Mouse (Mus musculus) lung, embryonic 15.5 days (tissue): ENCODE measurements around the gene Fbln5. TPM values are rescaled to one million over a fixed set of nuclear protein-coding genes. Genes with fewer than 3 reads are reported as not detected.
A peak's percentile ranks its signal among the peaks of the same experiment; 100 is the strongest.

Experiments used
- ATAC-seq: fragments of 200-750 bp; cut with Nextera tagmentation; 2 replicates; pipeline ENCODE4 v1.8.0; 2017; ENCODE audit warnings: moderate number of reproducible peaks, borderline replicate concordance; ENCODE audit not compliant: low FRiP score, low TSS enrichment; ENCODE audit errors: extremely low read depth
- H3K27ac ChIP-seq: fragments of 300-500 bp; sonication (generic); 2 replicates; pipeline ENCODE4 v1.5.1; 2015; ENCODE audit warnings: moderate library complexity, mild to moderate bottlenecking, inconsistent platforms
- H3K27me3 ChIP-seq: fragments of 300-500 bp; sonication (generic); 2 replicates; pipeline ENCODE4 v1.6.1; 2015; ENCODE audit warnings: inconsistent platforms
- H3K36me3 ChIP-seq: fragments of 300-500 bp; sonication (generic); 2 replicates; pipeline ENCODE4 v1.6.1; 2015; ENCODE audit warnings: inconsistent platforms
- H3K4me1 ChIP-seq: fragments of 300-500 bp; sonication (generic); 2 replicates; pipeline ENCODE4 v1.6.1; 2015; ENCODE audit warnings: inconsistent platforms
- H3K4me2 ChIP-seq: fragments of 300-500 bp; sonication (generic); 2 replicates; pipeline ENCODE4 v1.6.1; 2015; ENCODE audit warnings: inconsistent platforms, mild to moderate bottlenecking, moderate library complexity
- H3K4me3 ChIP-seq: fragments of 300-500 bp; sonication (generic); 2 replicates; pipeline ENCODE4 v1.5.1; 2015; ENCODE audit warnings: mild to moderate bottlenecking, inconsistent platforms
- H3K9ac ChIP-seq: fragments of 300-500 bp; sonication (generic); 2 replicates; pipeline ENCODE4 v1.6.1; 2015; ENCODE audit warnings: inconsistent platforms
- H3K9me3 ChIP-seq: fragments of 300-500 bp; sonication (generic); 2 replicates; pipeline ENCODE4 v1.6.1; 2016; ENCODE audit warnings: inconsistent platforms
- WGBS: fragments of 180-500 bp; shearing (Covaris S2); methylation state at CpG from one replicate; pipeline ENCODE4 v1.1.7; 2015; 5-methylcytosine and 5-hydroxymethylcytosine counted together
- polyA plus RNA-seq: library from polyadenylated mRNA; unstranded; fragments of >200 nt; fragmentation: Nextera tagmentation; extraction: Ambion mirVana; gene quantifications from 2 replicates; pipeline ENCODE4 v1.2.1, GENCODE M21; 2015

The Fbln5 gene
- 142 and 153 TPM in 2 replicates for polyA plus RNA-seq

- H3K9me3 ChIP-seq: no peaks in the 10 kb centered on the region
- under 1% methylated on average over 46 of the region's 46 CpGs for whole genome bisulfite sequencing
- H3K9ac ChIP-seq: peak within 1 kb of the TSS; percentile 43
- peak within 1 kb of the TSS; percentile 80 for H3K4me2 ChIP-seq
- H3K27me3 ChIP-seq: no peaks in the 10 kb centered on the region
- 0 out of 2 replicates have a peak, but pooled peaks cover 14% of the 10 kb centered on the region for H3K4me1 ChIP-seq
- ATAC-seq: peak; percentile 93
- no peaks in the 10 kb centered on the region for H3K36me3 ChIP-seq
- H3K27ac ChIP-seq: peak within 1 kb of the TSS; percentile 84
- peak within 1 kb of the TSS; percentile 49 for H3K4me3 ChIP-seq
These were observed at the start of gene Fbln5 for GRCm38 (mm10) chr12:101818608-101819370. Gene Fbln5, minus strand, starts transcription at chr12:101819055.

GRCm38 (mm10) chr12:101862286-101862964, 43.6 kb upstream of the Fbln5 start:
- Histone ChIP-seq H3K4me3 (no peak overlapping the region), H3K4me1 (no peaks in the 10 kb centered on the region), H3K27ac (no peak overlapping the region), H3K4me2 (no peak overlapping the region), H3K9me3 (no peaks in the 10 kb centered on the region), H3K36me3 (peaks cover 21% of the 10 kb centered on the region; the same call in 1 of the 2 replicates), H3K9ac (no peak overlapping the region), H3K27me3 (no peaks in the 10 kb centered on the region)
- 87% methylated on average over 10 of the region's 10 CpGs for WGBS
- ATAC-seq: no peak

DNA sequence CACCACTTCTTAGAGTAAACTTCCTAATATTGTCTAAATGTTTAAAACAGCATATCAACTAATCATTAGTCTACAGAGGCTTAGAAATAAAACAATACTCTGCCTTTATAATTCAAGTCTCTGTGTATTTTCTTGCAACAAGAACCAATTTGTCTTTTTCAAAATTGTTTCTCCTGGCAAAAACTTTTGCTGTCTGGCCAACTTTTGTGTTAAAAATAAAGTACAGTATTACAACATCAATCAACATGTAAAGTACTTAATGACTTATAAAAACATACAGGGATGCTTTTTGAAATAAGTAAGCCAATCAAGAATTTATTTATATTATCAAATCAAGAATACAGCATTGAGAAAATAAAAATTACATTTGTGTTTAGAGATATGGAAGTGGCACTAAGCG, 41.4 kb upstream of the Fbln5 start:
- 79% methylated on average over 1 of the region's 1 CpGs for WGBS
- Histone ChIP-seq H3K9me3 (no peaks in the 10 kb centered on the region), H3K27me3 (no peaks in the 10 kb centered on the region), H3K4me3 (no peak overlapping the region), H3K36me3 (peaks cover 15% of the 10 kb centered on the region; the same call in 1 of the 2 replicates), H3K4me1 (no peaks in the 10 kb centered on the region), H3K9ac (no peak overlapping the region), H3K27ac (no peak overlapping the region), H3K4me2 (no peak overlapping the region)
- ATAC-seq: no peak

DNA sequence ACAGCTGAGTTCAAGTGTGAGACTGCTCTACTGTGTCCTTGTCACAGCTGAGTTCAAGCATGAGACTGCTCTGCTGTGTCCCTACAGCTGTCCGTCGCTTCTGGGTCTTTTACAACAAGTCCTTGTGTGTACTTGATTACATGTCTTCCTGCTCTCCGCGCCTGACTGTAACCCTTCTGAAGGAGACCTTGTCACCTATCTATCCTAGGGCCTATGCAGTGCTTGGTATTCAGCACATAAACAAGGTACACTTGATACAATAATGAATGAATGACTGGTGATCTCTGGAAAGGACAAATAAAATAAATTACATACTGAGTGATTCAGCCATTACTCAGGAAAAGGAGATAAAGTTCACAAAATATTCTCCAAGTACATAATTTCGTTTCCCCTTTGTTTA, 39.2 kb upstream of the Fbln5 start:
- H3K9me3 ChIP-seq: no peaks in the 10 kb centered on the region
- no peak overlapping the region for H3K4me2 ChIP-seq
- H3K27ac ChIP-seq: no peak overlapping the region
- peaks cover 15% of the 10 kb centered on the region; the same call in 1 of the 2 replicates for H3K36me3 ChIP-seq
- H3K9ac ChIP-seq: no peak overlapping the region
- no peak overlapping the region for H3K4me3 ChIP-seq
- no peaks in the 10 kb centered on the region for H3K27me3 ChIP-seq
- no peaks in the 10 kb centered on the region for H3K4me1 ChIP-seq
- no peak for ATAC-seq
- WGBS: 85% methylated on average over 5 of the region's 5 CpGs

- no peak overlapping the region for H3K4me2 ChIP-seq
- H3K27ac ChIP-seq: no peak overlapping the region
- H3K27me3 ChIP-seq: no peaks in the 10 kb centered on the region
- 0 out of 2 replicates have a peak, but pooled peaks cover 11% of the 10 kb centered on the region for H3K4me1 ChIP-seq
- no peak overlapping the region for H3K9ac ChIP-seq
- 89% methylated on average over 11 of the region's 11 CpGs for WGBS
- no peaks in the 10 kb centered on the region for H3K9me3 ChIP-seq
- ATAC-seq: no peak
- H3K4me3 ChIP-seq: no peak overlapping the region
- H3K36me3 ChIP-seq: 0 out of 2 replicates have a peak, but pooled peaks cover 7% of the 10 kb centered on the region
These were observed 35.5 kb upstream of the Fbln5 start for GRCm38 (mm10) chr12:101854336-101854735.

GRCm38 (mm10) chr12:101851846-101852564, 33.1 kb upstream of the Fbln5 start:
- no peak overlapping the region for H3K4me2 ChIP-seq
- 0 out of 2 replicates have a peak overlapping the region, but pooled peaks have one; percentile 10 for H3K27ac ChIP-seq
- no peak overlapping the region for H3K9ac ChIP-seq

GRCm38 (mm10) chr12:101851314-101851713, 32.5 kb upstream of the Fbln5 start:
- H3K9ac ChIP-seq: no peak overlapping the region
- no peak overlapping the region for H3K4me2 ChIP-seq
- H3K4me1 ChIP-seq: 0 out of 2 replicates have a peak, but pooled peaks cover 11% of the 10 kb centered on the region
- H3K27ac ChIP-seq: 0 out of 2 replicates have a peak overlapping the region, but pooled peaks have one; percentile 10
- H3K9me3 ChIP-seq: no peaks in the 10 kb centered on the region
- H3K4me3 ChIP-seq: no peak overlapping the region
- ATAC-seq: peak; percentile 35; the same call in 1 of the 2 replicates
- H3K27me3 ChIP-seq: no peaks in the 10 kb centered on the region
- peaks cover 9% of the 10 kb centered on the region; the same call in 1 of the 2 replicates for H3K36me3 ChIP-seq
- WGBS: 45% methylated on average over 9 of the region's 9 CpGs

More at GRCm38 (mm10) chr12:101851846-101852564, 33.1 kb upstream of the Fbln5 start:
- no peaks in the 10 kb centered on the region for H3K9me3 ChIP-seq
- H3K4me3 ChIP-seq: no peak overlapping the region
- 0 out of 2 replicates have a peak, but pooled peaks cover 7% of the 10 kb centered on the region for H3K36me3 ChIP-seq
- ATAC-seq: peak; percentile 31; the same call in 1 of the 2 replicates
- no peaks in the 10 kb centered on the region for H3K27me3 ChIP-seq
- H3K4me1 ChIP-seq: 0 out of 2 replicates have a peak, but pooled peaks cover 11% of the 10 kb centered on the region
- WGBS: 69% methylated on average over 7 of the region's 7 CpGs

- WGBS: 84% methylated on average over 10 of the region's 10 CpGs
- H3K9ac ChIP-seq: no peak overlapping the region
- no peak overlapping the region for H3K4me2 ChIP-seq
- no peak overlapping the region for H3K4me3 ChIP-seq
- H3K36me3 ChIP-seq: peaks cover 38% of the 10 kb centered on the region
- H3K27me3 ChIP-seq: no peaks in the 10 kb centered on the region
- H3K9me3 ChIP-seq: no peaks in the 10 kb centered on the region
- H3K4me1 ChIP-seq: peaks cover 17% of the 10 kb centered on the region
- ATAC-seq: no peak
- H3K27ac ChIP-seq: no peak overlapping the region
These were observed 17.9 kb upstream of the Fbln5 start for GRCm38 (mm10) chr12:101836546-101837274.

DNA sequence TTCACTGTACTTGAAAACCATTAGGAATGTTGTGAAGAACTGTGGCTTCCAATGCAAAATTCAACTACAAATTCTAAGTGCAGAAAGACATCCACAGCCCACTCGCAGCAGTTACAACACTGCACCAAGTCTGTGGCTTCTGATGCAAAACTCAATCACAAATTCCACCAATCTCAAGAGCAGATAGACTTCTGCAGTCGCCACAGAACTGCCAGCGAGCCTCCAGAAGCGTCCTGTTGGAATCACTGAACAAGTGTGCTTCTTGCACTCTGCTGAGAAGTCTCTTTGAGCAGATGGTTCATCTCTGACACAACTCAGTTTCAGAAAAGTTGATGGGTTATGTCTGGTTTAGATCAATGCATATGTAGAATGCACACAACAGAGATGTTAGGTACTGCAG, 15.9 kb upstream of the Fbln5 start:
- WGBS: 58% methylated on average over 4 of the region's 4 CpGs
- H3K27me3 ChIP-seq: no peaks in the 10 kb centered on the region
- no peak for ATAC-seq
- H3K36me3 ChIP-seq: peaks cover 38% of the 10 kb centered on the region
- no peak overlapping the region for H3K4me3 ChIP-seq
- H3K9me3 ChIP-seq: no peaks in the 10 kb centered on the region
- H3K4me2 ChIP-seq: no peak overlapping the region
- no peak overlapping the region for H3K9ac ChIP-seq
- peaks cover 26% of the 10 kb centered on the region for H3K4me1 ChIP-seq
- no peak overlapping the region for H3K27ac ChIP-seq

DNA sequence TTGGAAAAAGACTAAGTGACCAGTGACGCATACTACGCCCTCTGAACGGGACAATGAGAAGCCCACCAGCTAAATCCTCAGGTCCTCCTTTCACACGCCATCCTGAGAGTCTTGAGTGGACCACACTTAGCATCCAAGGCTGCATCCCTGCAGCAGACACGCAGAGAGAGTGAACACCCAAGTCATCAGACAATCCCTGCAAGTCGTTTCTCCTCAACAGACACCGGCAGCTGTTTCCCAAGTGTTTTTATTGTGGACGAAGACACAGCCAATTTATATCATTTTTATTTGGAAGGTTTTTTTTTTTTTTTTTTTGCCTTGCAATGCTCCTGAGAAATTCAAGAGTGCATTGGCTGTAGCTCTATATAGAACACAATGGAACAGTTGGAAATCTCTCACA, 14.9 kb upstream of the Fbln5 start:
- Histone ChIP-seq H3K9ac (no peak overlapping the region), H3K27ac (no peak overlapping the region)
- WGBS: 68% methylated on average over 8 of the region's 8 CpGs

GRCm38 (mm10) chr12:101833115-101833506, 14.3 kb upstream of the Fbln5 start:
- no peaks in the 10 kb centered on the region for H3K9me3 ChIP-seq
- 0 out of 2 replicates have a peak, but pooled peaks have one; percentile 1 for ATAC-seq
- H3K4me1 ChIP-seq: peaks cover 26% of the 10 kb centered on the region
- H3K9ac ChIP-seq: no peak overlapping the region
- H3K27ac ChIP-seq: no peak overlapping the region
- H3K4me3 ChIP-seq: no peak overlapping the region
- H3K36me3 ChIP-seq: peaks cover 29% of the 10 kb centered on the region
- H3K27me3 ChIP-seq: no peaks in the 10 kb centered on the region
- no peak overlapping the region for H3K4me2 ChIP-seq
- 79% methylated on average over 6 of the region's 6 CpGs for WGBS

More for the DNA sequence above, 14.9 kb upstream of the Fbln5 start:
- Histone ChIP-seq H3K27me3 (no peaks in the 10 kb centered on the region), H3K4me2 (no peak overlapping the region), H3K4me3 (no peak overlapping the region), H3K9me3 (no peaks in the 10 kb centered on the region), H3K36me3 (peaks cover 34% of the 10 kb centered on the region), H3K4me1 (peaks cover 26% of the 10 kb centered on the region)
- no peak for ATAC-seq
